Mouse (Mus musculus): ENCODE data around the gene Akt3.
A peak's percentile ranks its signal among the peaks of the same experiment; 100 is the strongest.

Gene Akt3

DNA sequence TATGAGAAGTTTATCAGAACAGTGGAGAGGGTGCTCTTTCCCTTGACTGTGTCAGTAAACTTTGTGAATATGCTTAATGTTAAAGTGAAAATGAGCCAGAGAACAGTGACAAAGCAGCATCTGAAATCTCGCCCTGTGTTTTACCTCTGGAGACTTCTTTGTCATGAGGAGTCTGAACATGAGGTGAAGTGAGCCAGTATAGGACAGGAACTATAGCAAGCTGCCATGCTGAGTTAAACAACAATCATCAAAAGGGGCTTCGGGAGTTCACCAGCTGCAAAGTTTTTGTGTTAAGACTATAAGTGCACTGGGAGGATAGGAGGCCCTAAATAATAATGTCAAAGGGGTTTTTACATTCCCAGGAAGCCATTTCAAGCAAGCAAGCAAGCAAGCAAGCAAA, 71.3 kb downstream of the Akt3 start:
- DNase-seq (ENCODE audit: low spot score) = no peak

DNA sequence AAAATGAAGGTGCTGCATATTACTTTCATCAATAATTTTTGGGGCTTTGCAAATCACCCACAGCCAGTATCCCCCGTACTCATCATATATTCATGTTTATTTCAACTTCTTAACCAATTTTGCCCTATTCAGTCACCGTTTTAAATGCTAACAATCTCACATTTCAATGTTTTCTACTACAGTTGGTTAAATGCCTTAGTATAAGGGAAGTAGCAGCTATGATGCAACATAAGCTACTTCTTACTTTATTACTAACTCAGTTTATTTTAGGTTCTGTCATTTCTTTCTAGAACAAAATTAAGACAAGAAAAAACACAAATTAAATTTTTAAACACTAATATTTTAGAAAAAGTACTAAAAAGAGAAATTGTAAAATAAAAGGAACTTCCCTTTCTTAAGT, 78.4 kb downstream of the Akt3 start:
- no peak for DNase-seq (ENCODE audit: low spot score)

DNA sequence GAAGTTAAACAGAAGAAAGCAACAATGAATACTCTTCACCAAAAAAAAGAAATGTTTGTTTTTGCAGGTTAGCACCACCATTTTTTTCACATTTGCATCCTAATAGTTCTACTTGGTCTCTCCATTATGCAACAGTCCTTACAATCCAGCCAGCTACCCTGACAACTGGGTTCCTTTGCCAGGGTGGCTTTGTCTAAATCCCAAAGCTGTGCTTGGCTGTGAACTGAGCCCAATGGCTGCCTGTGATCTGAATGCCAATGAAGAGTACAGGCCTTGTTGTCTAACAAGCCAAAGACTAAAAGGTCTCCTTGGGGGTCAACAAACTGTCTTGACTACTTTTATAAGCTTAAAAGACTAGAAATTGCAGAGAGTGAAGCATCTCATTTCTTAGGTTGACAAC, 82.6 kb downstream of the Akt3 start:
- peak; percentile 40 for DNase-seq (ENCODE audit: low spot score)

DNA sequence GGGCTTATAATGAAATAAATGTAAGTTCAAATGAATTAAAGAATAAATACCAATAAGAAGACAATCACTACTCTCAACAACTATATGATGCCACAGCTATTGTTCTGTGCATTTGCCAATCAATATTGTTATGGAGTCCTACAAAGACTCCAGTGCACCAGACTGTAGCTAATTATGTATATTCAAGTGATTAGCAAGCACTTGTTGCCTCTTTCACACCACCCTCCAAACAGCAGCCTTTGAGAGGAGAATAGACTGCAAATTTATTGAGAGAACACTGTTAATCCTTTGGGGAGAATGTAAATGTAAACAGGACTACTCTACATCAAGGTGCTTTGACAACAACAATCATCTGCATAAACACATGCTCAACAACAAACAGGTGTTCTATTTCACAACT, 86.7 kb downstream of the Akt3 start:
- no peak for DNase-seq (ENCODE audit: low spot score)

DNA sequence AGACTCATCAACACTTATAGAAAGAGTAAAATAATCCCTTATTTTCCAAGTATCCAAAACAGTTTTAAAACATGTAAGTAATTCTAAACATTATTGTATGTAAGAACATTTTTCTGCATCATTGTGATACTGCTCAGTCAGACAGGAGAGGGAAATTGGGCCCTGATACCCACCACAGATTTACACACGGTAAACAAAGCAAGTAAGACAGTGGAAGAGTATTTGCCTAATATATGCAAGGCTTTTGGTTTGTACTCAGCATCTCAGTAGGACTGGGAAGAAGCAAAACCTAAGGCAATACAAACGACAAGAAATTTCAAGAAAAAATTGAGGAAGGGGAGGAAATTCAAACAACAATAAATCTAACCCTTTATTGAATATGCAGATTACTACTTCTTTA, 92.2 kb downstream of the Akt3 start:
- no peak for DNase-seq (ENCODE audit: low spot score)

DNA sequence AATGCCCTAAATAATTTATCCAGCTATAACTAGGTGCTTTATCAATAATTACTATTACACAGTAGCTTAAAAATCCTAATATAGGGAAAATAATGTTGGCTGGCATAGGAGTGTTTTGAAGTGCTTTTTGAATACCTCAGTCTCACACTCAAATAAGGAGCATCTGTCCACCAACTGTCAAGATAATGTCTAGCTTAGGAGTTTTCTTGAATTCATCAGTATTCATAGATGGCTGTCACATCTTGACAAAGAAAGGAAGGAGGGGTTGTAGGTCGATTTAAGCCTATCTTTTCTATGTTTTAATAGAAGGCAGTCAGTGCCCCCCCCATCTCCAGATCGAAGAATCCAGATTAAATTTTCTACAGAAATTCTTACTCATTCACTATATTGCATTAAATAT, 92.7 kb downstream of the Akt3 start:
- no peak for DNase-seq (ENCODE audit: low spot score)

DNA sequence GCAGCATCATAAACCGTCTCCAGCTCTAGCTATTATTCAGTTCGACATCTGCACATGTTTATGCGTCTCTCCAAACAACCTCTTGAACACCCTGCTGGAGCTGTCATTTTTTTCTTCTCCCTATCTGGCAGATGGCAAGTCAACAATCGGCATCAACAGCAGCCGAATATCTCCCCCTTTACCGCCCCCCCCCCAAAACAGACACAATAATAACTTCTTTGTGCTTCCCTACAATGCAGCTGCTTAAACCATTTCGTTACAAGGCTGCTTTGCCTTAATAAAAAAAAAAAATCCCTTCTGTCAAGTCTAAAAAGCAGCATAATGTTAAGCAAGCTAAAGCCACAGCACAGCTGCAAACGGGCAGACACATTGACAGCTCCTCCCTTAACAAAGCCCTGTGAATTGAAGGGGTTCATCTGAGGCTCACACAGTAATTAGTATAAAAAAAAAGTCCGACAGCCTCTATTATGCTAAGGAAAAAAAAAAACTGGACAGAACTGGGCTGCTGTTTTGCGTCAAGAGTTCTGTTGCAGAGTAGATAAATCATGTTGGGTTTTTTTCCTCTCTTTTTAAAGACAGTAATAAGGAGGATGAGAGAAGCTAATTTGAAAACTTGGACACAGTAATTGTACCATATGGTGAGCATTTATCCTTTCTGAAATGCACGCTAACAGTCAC, 107.5 kb downstream of the Akt3 start:
- no peak for DNase-seq (ENCODE audit: low spot score)

DNA sequence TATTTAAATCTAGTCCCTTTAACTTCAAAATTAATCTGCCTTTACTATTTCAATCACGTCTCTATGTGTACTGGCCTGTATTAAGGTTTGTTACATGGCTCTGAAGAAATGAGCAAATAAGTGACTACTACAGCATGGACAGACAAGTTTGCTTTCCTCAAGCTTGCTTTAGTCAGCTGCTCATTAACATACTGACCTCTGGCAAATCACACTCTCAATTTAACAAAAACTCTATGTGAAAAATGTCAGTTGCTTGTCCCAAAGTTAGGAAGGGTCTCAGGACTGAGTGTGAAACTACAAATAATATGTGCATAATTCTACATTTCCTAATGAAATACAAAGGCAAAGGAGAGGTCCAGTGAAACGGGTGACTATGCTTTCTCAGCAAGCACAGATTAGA, 109.3 kb downstream of the Akt3 start:
- no peak for DNase-seq (ENCODE audit: low spot score)

DNA sequence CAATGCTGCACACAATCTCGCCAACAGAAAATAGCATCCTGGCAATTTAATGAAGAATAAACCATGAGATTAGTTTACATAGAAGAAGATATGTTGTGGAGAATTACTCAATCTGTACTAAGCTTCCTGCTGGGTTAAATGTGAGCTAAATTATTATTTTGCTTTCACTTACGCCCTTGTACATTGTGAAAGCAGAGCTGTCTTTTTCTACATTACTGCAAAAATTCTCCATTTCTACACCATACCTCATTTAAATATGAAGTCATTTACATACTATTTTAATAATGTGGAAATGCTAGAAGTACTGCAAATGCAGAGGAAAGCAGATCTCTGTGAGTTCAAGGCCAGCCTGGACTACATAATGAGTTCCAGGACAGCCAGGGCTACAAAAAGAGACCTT, 116.5 kb downstream of the Akt3 start:
- DNase-seq (ENCODE audit: low spot score) = no peak

DNA sequence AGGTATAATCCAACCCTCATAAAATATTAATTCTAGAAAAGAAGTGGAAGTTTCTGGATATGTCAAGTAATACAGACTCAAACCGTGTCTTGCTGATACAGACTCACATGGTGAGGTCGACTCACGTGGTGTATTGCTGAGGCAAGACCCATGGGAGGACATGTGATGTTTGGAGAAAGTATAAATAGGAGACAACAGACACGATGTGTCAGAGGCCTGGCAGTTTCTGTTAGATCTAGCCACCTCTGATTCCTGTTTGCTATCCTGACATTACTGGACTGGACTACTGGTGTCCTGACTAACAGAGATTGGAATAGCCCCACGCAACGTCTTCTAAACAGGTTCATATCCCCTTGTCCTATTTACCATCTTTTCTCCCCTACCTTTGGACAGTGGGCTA, 118.4 kb downstream of the Akt3 start:
- no peak for DNase-seq (ENCODE audit: low spot score)

DNA sequence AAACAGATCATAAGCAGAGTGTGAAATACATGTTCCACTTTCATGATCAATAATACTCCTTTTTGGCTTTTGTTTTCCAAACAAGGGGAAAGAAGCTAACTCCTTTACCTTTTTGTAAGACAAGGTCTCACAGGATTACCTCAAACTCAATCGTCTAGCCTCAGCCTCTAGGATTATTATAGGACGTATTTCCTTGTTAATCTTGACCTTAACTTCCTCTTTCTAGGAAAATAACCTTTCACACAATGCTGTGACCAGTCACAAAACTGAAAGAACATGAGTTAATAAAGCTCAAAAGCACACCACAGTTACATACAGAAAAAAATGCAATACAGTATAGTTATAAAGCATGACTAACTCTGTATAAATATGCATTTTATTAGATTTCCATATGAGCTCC, 126.5 kb downstream of the Akt3 start:
- DNase-seq (ENCODE audit: low spot score) = no peak

DNA sequence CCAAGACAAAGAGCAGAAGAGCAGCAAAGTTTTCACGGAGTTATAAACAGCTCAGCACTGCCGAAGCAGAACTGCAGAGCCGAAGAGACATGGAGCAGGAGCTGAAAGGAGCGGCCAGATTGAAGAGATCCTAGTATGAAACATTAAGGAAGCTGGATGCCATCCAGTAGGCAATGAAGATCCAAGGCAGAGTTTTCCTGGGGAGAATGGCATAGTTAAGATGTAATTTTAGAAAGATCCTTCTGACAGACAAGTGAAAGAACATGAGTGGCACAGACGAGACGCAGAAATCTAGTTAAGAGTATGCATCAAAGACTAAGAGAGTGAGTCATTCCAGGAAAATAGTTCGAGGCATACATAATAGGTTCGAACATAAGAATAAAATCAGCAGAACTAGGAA, 131.3 kb downstream of the Akt3 start:
- no peak for DNase-seq (ENCODE audit: low spot score)

DNA sequence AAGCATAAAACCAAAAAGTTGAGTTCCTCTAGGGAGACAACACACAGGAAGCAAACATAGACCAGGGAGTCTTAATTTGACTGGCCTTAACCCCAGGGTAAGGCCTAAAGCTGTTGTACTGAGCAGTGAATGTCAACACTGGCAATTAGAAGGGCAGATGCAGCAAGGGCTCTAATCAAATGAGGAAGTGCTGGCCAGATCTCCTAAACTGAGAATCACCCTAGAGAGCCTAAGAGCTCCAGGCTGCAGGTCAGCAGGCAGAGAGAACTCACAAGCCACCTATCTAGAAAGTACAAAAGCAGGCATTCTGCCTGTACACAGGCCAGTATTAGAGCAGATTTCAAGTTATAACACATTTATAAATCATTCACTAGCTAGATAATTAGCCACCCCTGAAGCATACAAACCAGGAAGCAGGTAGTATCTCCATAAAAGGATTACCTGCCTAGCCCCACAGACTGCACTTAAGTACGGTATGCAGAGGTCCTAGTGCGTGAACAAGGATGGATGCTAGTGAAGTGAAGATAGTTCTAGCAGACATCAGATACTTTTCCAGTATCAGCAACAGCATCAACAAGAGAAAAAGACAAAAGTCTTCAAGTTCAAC, 147.2 kb downstream of the Akt3 start:
- no peak for DNase-seq (ENCODE audit: low spot score)

DNA sequence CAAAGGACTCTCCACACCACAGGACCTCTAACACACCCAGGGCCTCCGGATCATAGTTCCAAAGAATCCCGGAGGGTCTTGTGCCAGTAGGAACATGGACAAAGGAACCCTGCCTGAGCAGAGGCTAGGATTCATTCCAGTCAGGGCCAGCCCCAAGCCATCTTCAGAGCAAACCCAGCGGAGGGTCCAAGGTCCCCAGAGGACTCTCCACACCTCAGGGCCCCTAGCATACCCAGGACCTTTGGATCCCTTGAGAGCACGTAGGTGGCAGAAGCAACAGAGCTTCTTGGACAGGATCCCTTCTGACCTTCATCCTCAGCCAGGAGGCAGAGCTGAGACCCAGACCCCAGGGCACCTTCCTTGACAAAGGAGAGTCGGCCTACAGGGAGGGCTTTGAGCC, 167.5 kb downstream of the Akt3 start:
- no peak for DNase-seq (ENCODE audit: low spot score)

DNA sequence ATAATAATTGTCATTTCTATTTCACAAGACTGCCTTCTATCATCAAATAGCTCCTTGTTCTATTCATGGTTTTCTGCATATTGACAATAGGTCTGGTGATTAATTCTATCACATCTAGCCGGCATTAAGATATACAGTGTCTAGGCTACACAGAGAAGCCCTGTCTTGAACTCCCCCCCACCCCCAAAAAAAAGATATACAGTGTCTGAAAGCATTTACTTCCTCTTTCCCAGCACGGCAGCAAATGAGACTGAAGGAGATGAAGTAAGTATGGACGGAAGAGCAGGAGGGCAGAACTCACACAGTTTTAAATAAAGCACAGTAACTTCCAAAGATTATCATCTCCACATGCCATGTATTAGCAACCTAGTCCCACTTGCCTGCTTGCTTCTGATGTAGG, 168.5 kb downstream of the Akt3 start:
- DNase-seq (ENCODE audit: low spot score) = no peak

DNA sequence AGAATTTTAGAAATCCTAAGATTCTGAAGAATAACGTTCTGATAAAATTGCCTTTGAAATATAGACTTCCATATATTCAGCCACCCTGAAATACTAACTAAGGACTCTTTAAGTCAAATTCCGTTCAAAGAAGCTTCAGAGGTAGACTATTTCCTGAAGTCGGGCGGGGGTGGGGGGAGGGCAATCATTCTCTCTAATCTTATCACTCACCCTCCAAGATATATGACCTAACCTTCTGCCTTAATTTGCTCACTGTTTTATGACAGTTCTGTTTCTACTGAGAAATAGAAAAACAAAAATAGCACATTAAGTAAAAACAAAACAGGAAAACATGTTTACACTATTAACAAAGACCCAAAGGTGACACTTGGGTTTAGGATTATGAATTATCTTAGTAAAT, 169.0 kb downstream of the Akt3 start:
- no peak for DNase-seq (ENCODE audit: low spot score)

DNA sequence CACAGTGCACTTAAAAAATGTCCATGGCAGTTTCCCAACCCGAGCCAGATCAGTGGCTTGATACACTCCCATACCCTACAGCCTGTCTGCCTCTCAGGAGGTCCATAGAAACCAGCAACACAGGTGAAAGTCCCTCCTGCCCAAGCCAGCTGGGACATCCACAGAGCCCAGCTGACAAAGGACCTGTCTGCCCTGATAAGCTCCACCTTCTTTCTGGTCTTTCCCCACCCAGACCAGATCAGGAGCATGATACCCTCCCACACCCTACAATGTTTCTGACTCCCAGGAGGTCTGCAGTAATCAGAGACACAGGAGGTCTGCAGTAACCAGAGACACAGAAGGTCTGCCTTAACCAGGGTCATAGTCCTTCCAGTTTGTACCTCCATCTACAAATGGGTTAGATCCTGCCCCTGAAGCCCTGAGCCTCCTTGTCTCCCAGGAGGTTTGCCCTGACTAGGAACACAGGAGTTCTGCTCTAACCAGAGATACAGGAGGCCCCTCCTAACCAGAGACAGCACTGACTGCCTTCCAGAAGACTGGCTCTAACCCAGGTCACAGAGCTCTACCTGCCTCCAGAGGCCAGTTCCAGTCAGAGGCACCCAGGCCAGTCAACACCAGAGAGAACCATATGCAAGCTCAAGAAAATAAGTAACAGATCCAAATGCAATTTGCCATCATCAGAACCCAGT, 175.9 kb downstream of the Akt3 start:
- no peak for DNase-seq (ENCODE audit: low spot score)

DNA sequence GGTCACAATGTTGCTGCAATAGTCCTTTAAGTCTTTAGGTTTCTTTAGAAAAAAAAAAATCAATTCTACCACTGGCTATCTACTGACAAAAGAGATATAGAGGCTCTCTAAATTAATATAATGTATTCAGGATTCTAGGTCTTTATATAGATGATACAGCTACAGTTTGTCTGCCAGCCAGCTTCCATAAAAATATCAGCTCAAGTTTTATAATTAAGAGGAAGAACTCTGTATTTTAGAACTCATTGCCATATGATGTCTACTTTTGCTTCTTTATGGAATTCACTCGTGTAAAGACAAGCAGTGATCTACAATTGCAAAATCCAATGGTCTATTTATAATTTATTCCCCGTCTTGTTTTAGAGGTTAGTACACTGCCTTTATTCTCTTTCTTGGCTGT, 188.8 kb downstream of the Akt3 start:
- DNase-seq (ENCODE audit: low spot score) = no peak

DNA sequence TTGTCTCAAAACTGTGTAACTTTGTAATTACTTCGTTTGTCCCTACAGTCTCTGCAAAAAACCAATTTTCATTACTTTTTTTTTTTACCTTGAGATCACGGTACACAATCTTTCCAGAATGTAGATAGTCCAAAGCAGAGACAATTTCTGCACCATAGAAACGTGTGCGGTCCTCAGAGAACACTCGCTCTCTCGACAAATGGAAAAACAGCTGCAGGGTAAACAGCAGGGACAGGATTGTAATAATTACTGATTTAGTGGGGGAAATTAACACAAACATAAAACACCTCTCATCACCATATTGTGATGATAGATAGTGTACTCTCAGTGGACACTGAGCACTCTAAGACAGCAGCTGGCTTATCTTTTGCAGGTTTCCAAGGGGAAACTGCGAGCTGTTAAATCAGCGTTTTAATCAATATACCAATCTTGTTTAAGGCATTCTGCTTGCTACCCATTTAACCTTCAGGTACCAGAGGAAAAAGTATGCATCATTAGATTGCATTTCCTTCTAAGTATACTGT, 190.8 kb downstream of the Akt3 start:
- DNase-seq (ENCODE audit: low spot score) = no peak

DNA sequence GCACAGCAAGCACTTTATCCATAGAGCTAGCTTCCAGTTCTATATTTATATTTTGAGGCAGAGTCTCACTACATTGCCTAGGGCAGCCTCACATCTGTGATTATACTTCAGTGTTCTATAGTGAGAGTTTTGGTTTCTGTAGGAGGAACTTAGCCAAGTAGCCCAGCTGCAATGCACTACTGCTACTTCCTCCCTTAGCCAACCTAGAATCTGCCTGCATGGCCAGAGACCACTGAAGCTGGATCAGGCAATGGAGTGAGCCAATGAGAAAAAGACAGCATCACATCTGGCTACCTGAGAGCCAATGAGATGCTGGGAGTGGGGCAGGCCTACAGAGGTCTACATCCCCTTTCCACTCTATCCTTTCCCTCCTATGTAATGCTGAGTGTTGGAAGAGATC, 192.3 kb downstream of the Akt3 start:
- DNase-seq (ENCODE audit: low spot score) = no peak

DNA sequence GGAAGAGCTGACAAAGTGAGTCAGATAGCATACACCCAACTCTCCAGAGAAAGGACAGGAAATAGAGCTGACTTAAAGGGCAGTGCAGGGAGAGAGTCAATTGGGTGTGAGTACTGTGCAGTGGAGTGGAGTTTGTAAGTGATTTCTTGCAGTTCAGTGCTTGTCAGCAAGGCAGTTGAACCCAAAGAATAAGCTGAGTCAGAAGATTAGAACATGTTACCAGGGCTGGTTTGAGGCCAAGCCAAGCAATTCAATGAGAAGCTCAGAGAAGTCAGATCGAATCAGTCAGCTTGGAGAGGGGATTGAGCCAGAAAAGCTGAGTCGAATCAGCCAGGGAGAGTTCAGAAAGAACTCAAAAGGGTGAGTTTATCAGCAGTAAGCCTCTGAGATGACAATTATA, 196.2 kb downstream of the Akt3 start:
- no peak for DNase-seq (ENCODE audit: low spot score)

DNA sequence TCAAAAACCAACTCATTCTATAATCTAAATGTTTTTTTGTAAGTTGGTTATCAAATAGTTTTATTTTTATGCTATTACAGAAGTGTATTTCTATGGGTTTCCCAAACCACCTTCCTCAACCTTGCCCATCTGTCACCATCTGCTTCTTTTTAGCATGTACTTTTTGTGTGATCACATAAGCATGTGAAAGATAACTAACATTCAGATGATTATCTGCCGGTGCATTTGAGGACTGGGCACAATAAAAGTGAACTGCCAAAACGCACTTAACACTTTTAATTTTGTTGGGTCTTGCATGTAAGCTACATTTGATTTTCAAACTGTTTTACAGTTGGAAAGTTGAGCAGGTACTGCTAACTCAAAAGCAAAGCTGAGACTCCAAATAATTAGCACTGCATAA, 203.1 kb downstream of the Akt3 start:
- no peak for DNase-seq (ENCODE audit: low spot score)

DNA sequence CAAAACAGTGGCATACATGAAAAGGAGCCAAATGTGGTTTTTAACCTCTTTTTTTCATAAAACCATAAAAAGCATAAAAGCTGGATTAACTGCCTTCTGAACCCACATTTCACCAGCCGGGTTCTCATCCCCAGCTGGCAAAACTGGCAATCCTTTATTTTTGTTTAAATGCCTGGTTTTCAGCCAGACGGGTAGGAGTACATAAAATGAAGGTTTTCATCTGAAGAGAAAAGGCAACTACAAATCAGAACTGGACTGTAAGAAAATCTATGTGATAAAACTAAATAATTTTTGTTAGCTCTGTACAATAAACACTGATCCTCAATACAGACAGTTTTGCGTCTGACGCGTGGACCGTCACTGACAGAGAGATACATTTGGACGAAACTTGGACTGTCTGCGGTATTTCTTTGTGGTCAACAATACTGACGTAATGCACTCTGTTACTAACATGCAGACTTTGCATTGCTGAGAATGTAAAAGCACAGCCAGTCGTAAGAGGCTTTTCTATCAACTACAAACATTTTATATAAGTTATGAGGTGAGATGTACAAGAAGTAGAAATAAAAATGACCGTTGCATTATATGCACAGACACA, 206.5 kb downstream of the Akt3 start:
- DNase-seq (ENCODE audit: low spot score) = peak; percentile 57

Data from layer of hippocampus, adult 9-10 months (tissue).